Mouse (Mus musculus) liver, embryonic 15.5 days (tissue): ENCODE results near the gene Slc25a48. TPM values are rescaled to one million over a fixed set of nuclear protein-coding genes. Genes with fewer than 3 reads are reported as not detected.

Experiments used
- ATAC-seq: fragments of 200-750 bp; cut with Nextera tagmentation; 2 replicates; pipeline ENCODE4 v1.8.0; 2017; ENCODE audit warnings: moderate number of reproducible peaks, mild to moderate bottlenecking, moderate library complexity; ENCODE audit not compliant: insufficient read depth
- H3K27ac ChIP-seq: fragments of 300-500 bp; sonication (generic); replicated peaks from 2 replicates; pipeline ENCODE4 v1.5.1; 2015; ENCODE audit warnings: mild to moderate bottlenecking, inconsistent platforms
- H3K27me3 ChIP-seq: fragments of 300-500 bp; sonication (generic); 2 replicates; pipeline ENCODE4 v1.6.1; 2015; ENCODE audit warnings: mild to moderate bottlenecking, inconsistent platforms
- H3K36me3 ChIP-seq: fragments of 300-500 bp; sonication (generic); replicated peaks from 2 replicates; pipeline ENCODE4 v1.6.1; 2015; ENCODE audit warnings: moderate library complexity, mild to moderate bottlenecking, inconsistent platforms
- H3K4me1 ChIP-seq: fragments of 300-500 bp; sonication (generic); replicated peaks from 2 replicates; pipeline ENCODE4 v1.6.1; 2015; ENCODE audit warnings: inconsistent platforms
- H3K4me2 ChIP-seq: fragments of 300-500 bp; sonication (generic); 2 replicates; pipeline ENCODE4 v1.6.1; 2015; ENCODE audit warnings: moderate library complexity, mild to moderate bottlenecking, inconsistent platforms
- H3K4me3 ChIP-seq: fragments of 300-500 bp; sonication (generic); replicated peaks from 2 replicates; pipeline ENCODE4 v1.5.1; 2015; ENCODE audit warnings: mild to moderate bottlenecking, inconsistent platforms
- H3K9ac ChIP-seq: fragments of 300-500 bp; sonication (generic); 2 replicates; pipeline ENCODE4 v1.6.1; 2015; ENCODE audit warnings: moderate library complexity, mild to moderate bottlenecking, inconsistent platforms
- H3K9me3 ChIP-seq: fragments of 300-500 bp; sonication (generic); replicated peaks from 2 replicates; pipeline ENCODE4 v1.6.1; 2016; ENCODE audit warnings: inconsistent platforms
- WGBS: fragments of 180-500 bp; shearing (Covaris S2); methylation state at CpG from one replicate; pipeline ENCODE4 v1.1.7; 2015; ENCODE audit warnings: mixed read lengths; ENCODE audit not compliant: insufficient replicate concordance; 5-methylcytosine and 5-hydroxymethylcytosine counted together
- polyA plus RNA-seq: library from polyadenylated mRNA; unstranded; fragments of >200 nt; fragmentation: Nextera tagmentation; extraction: Ambion mirVana; gene quantifications from 2 replicates; pipeline ENCODE4 v1.2.1, GENCODE M21; 2015

Gene Slc25a48
- polyA plus RNA-seq, 1 experiment from 2014 or later, result 0.93 TPM

- Histone ChIP-seq H3K4me1 (peaks cover 3% of the 10 kb centered on the region; the same call in 1 of the 2 replicates), H3K4me2 (no peak overlapping the region), H3K9ac (no peak overlapping the region), H3K36me3 (no peaks in the 10 kb centered on the region), H3K9me3 (no peaks in the 10 kb centered on the region), H3K27ac (no peak overlapping the region), H3K4me3 (no peak overlapping the region), H3K27me3 (no peaks in the 10 kb centered on the region)
- 27% methylated on average over 6 of the region's 6 CpGs for WGBS
- no peak for ATAC-seq
Measured at GRCm38 (mm10) chr13:56477271-56477670, 39.1 kb downstream of the Slc25a48 start.

- no peaks in the 10 kb centered on the region for H3K9me3 ChIP-seq
- no peak overlapping the region for H3K4me2 ChIP-seq
- H3K9ac ChIP-seq, result no peak overlapping the region
- H3K36me3 ChIP-seq, result no peaks in the 10 kb centered on the region
- H3K27ac ChIP-seq, result no peak overlapping the region
- no peak for ATAC-seq
- 55% methylated on average over 6 of the region's 6 CpGs for WGBS
- no peak overlapping the region for H3K4me3 ChIP-seq
- peaks cover 3% of the 10 kb centered on the region; the same call in 1 of the 2 replicates for H3K4me1 ChIP-seq
- no peaks in the 10 kb centered on the region for H3K27me3 ChIP-seq
Measured at GRCm38 (mm10) chr13:56478027-56478426, 39.9 kb downstream of the Slc25a48 start.

DNA sequence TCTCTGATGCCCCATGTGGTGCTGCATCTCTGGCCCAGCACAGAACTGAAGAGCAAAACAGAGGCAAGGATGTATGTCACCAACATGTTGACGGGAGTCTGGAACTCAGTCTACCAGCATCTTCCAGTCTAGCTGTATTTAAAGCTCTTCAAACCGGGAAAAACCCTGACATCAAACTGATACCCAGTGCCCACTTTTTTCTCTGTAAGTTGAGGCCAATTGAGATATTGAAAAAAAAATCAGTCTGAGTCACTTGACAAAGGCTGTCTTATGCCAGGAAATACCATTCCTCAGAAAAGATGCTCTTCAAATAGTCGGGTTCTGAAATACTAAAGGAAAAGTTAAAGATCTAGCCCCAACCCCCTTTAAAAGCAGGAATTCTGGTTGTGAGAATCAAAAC, 44.0 kb downstream of the Slc25a48 start, which contains the start of gene Il9:
TSS of gene Il9 (minus strand) at position 101 of the 400 bp plus-strand sequence.
- Histone ChIP-seq H3K4me2 (no peak within 1 kb of the TSS), H3K27me3 (no peaks in the 10 kb centered on the region), H3K27ac (no peak within 1 kb of the TSS), H3K4me3 (no peak within 1 kb of the TSS), H3K4me1 (peaks cover 3% of the 10 kb centered on the region; the same call in 1 of the 2 replicates), H3K36me3 (no peaks in the 10 kb centered on the region), H3K9ac (no peak within 1 kb of the TSS), H3K9me3 (no peaks in the 10 kb centered on the region)
- no peak for ATAC-seq
- WGBS, result 49% methylated on average over 3 of the region's 3 CpGs

DNA sequence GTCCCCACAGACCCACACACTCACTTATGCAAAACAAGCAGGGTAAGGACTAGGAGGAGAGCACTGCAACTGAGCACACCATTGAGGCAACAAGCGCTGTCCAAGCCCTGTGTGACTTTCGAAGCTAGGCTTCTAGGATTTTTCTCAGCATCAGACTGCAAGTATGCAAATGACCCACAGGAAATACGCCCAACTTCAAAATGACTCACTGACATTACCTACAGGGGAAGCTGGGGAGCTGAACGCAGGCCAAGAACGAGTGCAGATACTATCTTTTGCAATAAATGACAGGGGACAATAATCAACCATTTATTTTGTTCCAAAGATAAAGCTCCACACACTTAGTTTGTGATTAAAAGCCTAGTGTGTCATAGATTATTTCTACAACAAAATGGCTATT, 49.9 kb downstream of the Slc25a48 start:
- Histone ChIP-seq H3K9me3 (no peaks in the 10 kb centered on the region), H3K27me3 (no peaks in the 10 kb centered on the region), H3K36me3 (no peaks in the 10 kb centered on the region), H3K27ac (no peak overlapping the region), H3K4me3 (no peak overlapping the region), H3K4me2 (no peak overlapping the region), H3K9ac (no peak overlapping the region), H3K4me1 (no peaks in the 10 kb centered on the region)
- no peak for ATAC-seq
- 40% methylated on average over 5 of the region's 5 CpGs for WGBS

- Histone ChIP-seq H3K27me3 (no peaks in the 10 kb centered on the region), H3K36me3 (no peaks in the 10 kb centered on the region), H3K4me1 (no peaks in the 10 kb centered on the region), H3K9ac (no peak overlapping the region), H3K4me3 (no peak overlapping the region), H3K9me3 (no peaks in the 10 kb centered on the region), H3K27ac (no peak overlapping the region), H3K4me2 (no peak overlapping the region)
- no peak for ATAC-seq
- 53% methylated on average over 3 of the region's 3 CpGs for WGBS
Measured at GRCm38 (mm10) chr13:56494440-56494839, 56.3 kb downstream of the Slc25a48 start.

DNA sequence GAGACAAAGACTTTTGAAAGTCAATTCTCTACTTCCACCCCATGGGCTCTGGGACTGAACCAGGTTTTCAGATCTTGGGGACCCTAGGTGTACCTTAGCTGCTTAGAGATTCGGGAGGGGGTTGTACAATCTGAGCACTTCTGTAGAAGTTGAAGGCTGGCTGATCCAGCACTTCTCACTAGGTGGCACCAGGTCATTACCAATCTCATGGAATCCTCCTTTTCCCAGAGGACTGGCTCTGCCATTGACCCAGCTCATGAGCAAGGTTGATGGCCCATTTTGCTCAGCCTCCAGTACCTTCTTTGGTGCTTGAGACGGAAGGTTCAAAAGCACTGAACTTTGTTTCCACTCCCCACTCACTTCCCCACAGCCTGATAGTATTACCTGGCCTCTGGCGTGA, 62.0 kb downstream of the Slc25a48 start:
- Histone ChIP-seq H3K4me3 (no peak overlapping the region), H3K9ac (no peak overlapping the region), H3K9me3 (no peaks in the 10 kb centered on the region), H3K27ac (no peak overlapping the region), H3K4me2 (no peak overlapping the region), H3K27me3 (no peaks in the 10 kb centered on the region), H3K4me1 (no peaks in the 10 kb centered on the region), H3K36me3 (no peaks in the 10 kb centered on the region)
- ATAC-seq, result no peak
- WGBS, result 59% methylated on average over 3 of the region's 3 CpGs

- Histone ChIP-seq H3K9ac (no peak overlapping the region), H3K9me3 (no peaks in the 10 kb centered on the region), H3K4me2 (no peak overlapping the region), H3K4me3 (no peak overlapping the region), H3K36me3 (no peaks in the 10 kb centered on the region), H3K27ac (no peak overlapping the region), H3K27me3 (no peaks in the 10 kb centered on the region), H3K4me1 (no peaks in the 10 kb centered on the region)
- 76% methylated on average over 8 of the region's 8 CpGs for WGBS
- no peak for ATAC-seq
Measured at GRCm38 (mm10) chr13:56500636-56501035, 62.5 kb downstream of the Slc25a48 start.

- 21% methylated on average over 6 of the region's 6 CpGs for WGBS
Measured at GRCm38 (mm10) chr13:56501866-56502420, 63.8 kb downstream of the Slc25a48 start.

DNA sequence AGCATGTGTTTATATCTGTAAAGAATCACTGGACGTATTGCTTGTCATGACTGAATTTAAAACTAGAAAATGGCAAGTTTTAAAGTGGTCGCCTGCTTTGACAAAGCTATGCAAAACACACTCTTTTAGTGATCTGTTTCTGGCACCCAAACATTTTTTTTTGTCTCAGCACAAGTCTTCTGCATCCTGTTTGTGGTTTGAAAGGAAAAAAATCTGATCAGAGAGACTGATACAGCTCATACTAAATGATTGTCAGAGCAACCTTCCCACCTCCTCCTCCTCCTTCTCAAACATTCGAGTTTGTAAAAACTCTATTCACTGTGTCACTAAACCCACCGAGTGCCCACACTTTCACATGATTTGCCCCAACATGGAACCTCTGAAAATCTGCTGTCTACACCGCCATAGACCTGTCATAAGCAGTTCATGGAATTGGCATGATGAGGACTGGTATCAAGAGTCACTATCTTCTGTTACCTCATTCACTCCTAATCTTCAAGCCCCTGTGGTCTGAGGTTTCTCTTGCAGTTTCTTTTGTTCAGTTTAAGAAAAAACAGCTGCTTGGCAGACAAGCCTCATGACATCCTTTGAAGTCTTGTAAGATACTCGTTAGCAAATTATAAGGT, 68.8 kb downstream of the Slc25a48 start:
- Histone ChIP-seq H3K9me3 (no peaks in the 10 kb centered on the region), H3K27me3 (no peaks in the 10 kb centered on the region), H3K4me1 (no peaks in the 10 kb centered on the region), H3K4me3 (no peak overlapping the region), H3K27ac (no peak overlapping the region), H3K9ac (no peak overlapping the region), H3K4me2 (no peak overlapping the region), H3K36me3 (no peaks in the 10 kb centered on the region)
- ATAC-seq, result no peak
- 36% methylated on average over 6 of the region's 6 CpGs for WGBS

More at GRCm38 (mm10) chr13:56501866-56502420, 63.8 kb downstream of the Slc25a48 start:
- Histone ChIP-seq H3K27me3 (no peaks in the 10 kb centered on the region), H3K4me1 (no peaks in the 10 kb centered on the region), H3K9me3 (no peaks in the 10 kb centered on the region), H3K4me3 (no peak overlapping the region), H3K9ac (no peak overlapping the region), H3K27ac (no peak overlapping the region), H3K4me2 (no peak overlapping the region), H3K36me3 (no peaks in the 10 kb centered on the region)
- ATAC-seq, result no peak

DNA sequence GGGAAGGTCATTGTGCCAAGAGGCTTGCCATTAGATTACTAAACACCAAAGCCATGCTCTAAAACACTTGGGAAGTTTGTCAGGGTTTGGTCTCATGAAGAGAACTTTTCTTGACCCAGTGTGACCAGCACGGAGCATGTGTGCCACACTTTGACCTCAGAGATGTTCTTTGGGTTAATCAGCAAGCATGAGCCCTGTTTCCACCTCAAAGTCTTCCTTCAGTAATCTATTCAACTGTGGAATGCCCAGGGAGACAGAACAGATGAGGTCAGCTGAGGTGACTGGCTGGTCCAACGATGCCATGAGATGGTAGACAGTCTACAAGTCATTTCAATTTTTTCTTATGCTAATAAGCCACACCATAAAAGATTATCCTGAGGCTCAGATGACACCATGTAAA, 71.6 kb downstream of the Slc25a48 start:
- no peaks in the 10 kb centered on the region for H3K9me3 ChIP-seq
- H3K4me2 ChIP-seq, result no peak overlapping the region
- H3K4me3 ChIP-seq, result no peak overlapping the region
- H3K27ac ChIP-seq, result no peak overlapping the region
- WGBS, result 63% methylated on average over 2 of the region's 2 CpGs
- H3K4me1 ChIP-seq, result no peaks in the 10 kb centered on the region
- no peaks in the 10 kb centered on the region for H3K27me3 ChIP-seq
- no peak overlapping the region for H3K9ac ChIP-seq
- no peaks in the 10 kb centered on the region for H3K36me3 ChIP-seq
- ATAC-seq, result no peak

- Histone ChIP-seq H3K9ac (no peak overlapping the region), H3K36me3 (no peaks in the 10 kb centered on the region), H3K9me3 (no peaks in the 10 kb centered on the region), H3K27me3 (no peaks in the 10 kb centered on the region), H3K4me3 (no peak overlapping the region), H3K27ac (no peak overlapping the region), H3K4me1 (no peaks in the 10 kb centered on the region), H3K4me2 (no peak overlapping the region)
- no peak for ATAC-seq
Measured at GRCm38 (mm10) chr13:56513595-56513994, 75.4 kb downstream of the Slc25a48 start.

- ATAC-seq, result no peak
- no peaks in the 10 kb centered on the region for H3K27me3 ChIP-seq
- 55% methylated on average over 4 of the region's 4 CpGs for WGBS
Measured at GRCm38 (mm10) chr13:56516311-56516710, 78.2 kb downstream of the Slc25a48 start.

More at GRCm38 (mm10) chr13:56516311-56516710, 78.2 kb downstream of the Slc25a48 start:
- Histone ChIP-seq H3K4me1 (no peaks in the 10 kb centered on the region), H3K9ac (no peak overlapping the region), H3K9me3 (no peaks in the 10 kb centered on the region), H3K4me3 (no peak overlapping the region), H3K27ac (no peak overlapping the region), H3K4me2 (no peak overlapping the region), H3K36me3 (no peaks in the 10 kb centered on the region)
